Mouse (Mus musculus): ENCODE measurements around the gene Fto. TPM values are rescaled to one million over a fixed set of nuclear protein-coding genes. Genes with fewer than 3 reads are reported as not detected.
A peak's percentile ranks its signal among the peaks of the same experiment; 100 is the strongest.

Fto gene
- polyA plus RNA-seq, 1 experiment from 2014 or later = 151 TPM

DNA sequence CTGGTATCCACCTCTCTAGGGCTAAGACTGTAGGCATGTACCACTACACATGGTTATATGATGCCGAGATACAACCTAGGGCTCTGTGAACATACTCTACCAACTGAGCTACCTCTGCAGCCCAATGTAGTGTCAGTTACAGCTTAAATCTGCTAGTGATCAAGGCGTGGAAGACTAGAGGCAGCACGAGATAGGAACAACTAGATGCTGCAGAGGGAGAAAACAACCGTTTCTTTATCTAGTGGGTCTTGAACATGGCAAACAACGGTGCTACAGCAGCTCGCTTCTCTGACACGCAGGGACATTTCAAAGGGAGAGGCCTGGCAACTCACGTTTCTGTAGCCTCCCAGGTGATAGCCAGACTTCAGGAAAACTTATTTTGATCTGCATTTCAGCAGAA lies 31.8 kb upstream of the Fto start:
- no peak for ATAC-seq
- Histone ChIP-seq H3K36me3 (ENCODE audit: control insufficient read depth, insufficient read depth, low read length) (0 out of 2 replicates have a peak, but pooled peaks cover 3% of the 10 kb centered on the region), H3K4me2 (ENCODE audit: low read length) (no peak overlapping the region)

GRCm38 (mm10) chr8:91282655-91283054 lies 30.7 kb upstream of the Fto start:
- WGBS = 74% methylated on average over 5 of the region's 5 CpGs
- no peaks in the 10 kb centered on the region for H3K9me3 ChIP-seq (ENCODE audit: control insufficient read depth, low read length)
- no peaks in the 10 kb centered on the region for H3K4me1 ChIP-seq (ENCODE audit: control insufficient read depth, insufficient read depth, low read depth, low read length)
- no peak overlapping the region for H3K27ac ChIP-seq (ENCODE audit: low read depth, low read length)
- no peak for ATAC-seq
- H3K36me3 ChIP-seq (ENCODE audit: control insufficient read depth, insufficient read depth, low read length) = peaks cover 7% of the 10 kb centered on the region; the same call in 1 of the 2 replicates
- no peaks in the 10 kb centered on the region for H3K27me3 ChIP-seq (replicated peaks; ENCODE audit: control insufficient read depth, insufficient read depth, low read length)
- H3K4me2 ChIP-seq (ENCODE audit: low read length) = no peak overlapping the region
- no peak overlapping the region for H3K4me3 ChIP-seq (ENCODE audit: low read length)
- no peak overlapping the region for H3K9ac ChIP-seq (ENCODE audit: low read depth, low read length)

More for the DNA sequence above, 31.8 kb upstream of the Fto start:
- no peaks in the 10 kb centered on the region for H3K4me1 ChIP-seq (ENCODE audit: control insufficient read depth, insufficient read depth, low read depth, low read length)
- WGBS = 91% methylated on average over 8 of the region's 8 CpGs
- no peaks in the 10 kb centered on the region for H3K27me3 ChIP-seq (replicated peaks; ENCODE audit: control insufficient read depth, insufficient read depth, low read length)
- H3K4me3 ChIP-seq (ENCODE audit: low read length) = no peak overlapping the region
- no peak overlapping the region for H3K27ac ChIP-seq (ENCODE audit: low read depth, low read length)
- no peaks in the 10 kb centered on the region for H3K9me3 ChIP-seq (ENCODE audit: control insufficient read depth, low read length)
- no peak overlapping the region for H3K9ac ChIP-seq (ENCODE audit: low read depth, low read length)

- no peak for ATAC-seq
These were observed 29.5 kb upstream of the Fto start for GRCm38 (mm10) chr8:91283815-91284214.

DNA sequence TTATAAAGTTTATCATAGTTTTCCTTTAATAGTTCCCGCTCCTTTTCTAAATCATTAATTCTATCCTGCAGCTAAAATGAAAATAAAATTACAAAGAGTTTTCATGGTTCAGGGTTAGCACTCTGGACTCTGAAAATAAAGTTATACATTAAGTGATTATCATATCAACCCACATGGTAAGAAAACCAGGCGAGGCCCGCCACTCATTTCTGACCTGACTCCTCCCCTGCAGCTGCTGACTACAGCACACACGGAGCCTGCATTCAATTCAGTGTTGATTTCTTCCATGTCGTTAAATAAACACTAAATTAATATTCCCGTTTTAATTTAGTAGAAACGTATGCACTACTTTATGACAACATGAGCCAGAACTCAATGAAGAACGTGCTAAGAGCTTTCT lies 27.1 kb upstream of the Fto start:
- Histone ChIP-seq H3K4me2 (ENCODE audit: low read length) (no peak overlapping the region), H3K27ac (ENCODE audit: low read depth, low read length) (no peak overlapping the region), H3K27me3 (replicated peaks; ENCODE audit: control insufficient read depth, insufficient read depth, low read length) (no peaks in the 10 kb centered on the region), H3K36me3 (ENCODE audit: control insufficient read depth, insufficient read depth, low read length) (peaks cover 7% of the 10 kb centered on the region; the same call in 1 of the 2 replicates), H3K4me1 (ENCODE audit: control insufficient read depth, insufficient read depth, low read depth, low read length) (no peaks in the 10 kb centered on the region), H3K9ac (ENCODE audit: low read depth, low read length) (no peak overlapping the region), H3K9me3 (ENCODE audit: control insufficient read depth, low read length) (no peaks in the 10 kb centered on the region), H3K4me3 (ENCODE audit: low read length) (no peak overlapping the region)
- 75% methylated on average over 8 of the region's 8 CpGs for WGBS
- no peak for ATAC-seq

More at GRCm38 (mm10) chr8:91283815-91284214, 29.5 kb upstream of the Fto start:
- no peak overlapping the region for H3K4me2 ChIP-seq (ENCODE audit: low read length)
- peaks cover 7% of the 10 kb centered on the region; the same call in 1 of the 2 replicates for H3K36me3 ChIP-seq (ENCODE audit: control insufficient read depth, insufficient read depth, low read length)
- no peak overlapping the region for H3K27ac ChIP-seq (ENCODE audit: low read depth, low read length)
- H3K9ac ChIP-seq (ENCODE audit: low read depth, low read length) = no peak overlapping the region
- WGBS = 85% methylated on average over 1 of the region's 1 CpGs
- H3K9me3 ChIP-seq (ENCODE audit: control insufficient read depth, low read length) = no peaks in the 10 kb centered on the region
- H3K4me3 ChIP-seq (ENCODE audit: low read length) = no peak overlapping the region
- no peaks in the 10 kb centered on the region for H3K27me3 ChIP-seq (replicated peaks; ENCODE audit: control insufficient read depth, insufficient read depth, low read length)
- H3K4me1 ChIP-seq (ENCODE audit: control insufficient read depth, insufficient read depth, low read depth, low read length) = no peaks in the 10 kb centered on the region

DNA sequence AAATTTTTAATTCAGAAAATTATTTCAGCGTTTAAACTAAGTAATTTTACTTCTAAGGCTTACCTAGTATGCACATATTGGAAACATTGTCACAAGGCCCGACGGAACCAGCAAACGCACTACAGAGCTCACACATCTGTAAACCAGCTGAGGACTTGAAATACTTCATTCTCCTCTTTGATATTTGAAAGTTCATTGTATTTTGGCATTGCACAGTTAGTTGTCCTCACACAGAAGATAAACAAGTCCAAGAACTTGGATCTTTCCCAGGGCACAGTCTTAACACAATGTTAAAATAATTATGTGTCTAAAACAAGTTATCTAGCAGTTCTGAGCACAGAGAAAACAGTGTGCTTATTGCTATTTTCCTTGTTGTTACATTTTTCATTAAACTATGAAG lies 22.7 kb upstream of the Fto start:
- Histone ChIP-seq H3K27ac (ENCODE audit: low read depth, low read length) (no peak overlapping the region), H3K27me3 (replicated peaks; ENCODE audit: control insufficient read depth, insufficient read depth, low read length) (no peaks in the 10 kb centered on the region), H3K36me3 (ENCODE audit: control insufficient read depth, insufficient read depth, low read length) (peaks cover 7% of the 10 kb centered on the region; the same call in 1 of the 2 replicates), H3K4me1 (ENCODE audit: control insufficient read depth, insufficient read depth, low read depth, low read length) (no peaks in the 10 kb centered on the region), H3K9me3 (ENCODE audit: control insufficient read depth, low read length) (no peaks in the 10 kb centered on the region), H3K9ac (ENCODE audit: low read depth, low read length) (no peak overlapping the region), H3K4me3 (ENCODE audit: low read length) (no peak overlapping the region), H3K4me2 (ENCODE audit: low read length) (no peak overlapping the region)
- 91% methylated on average over 4 of the region's 4 CpGs for WGBS
- no peak for ATAC-seq

DNA sequence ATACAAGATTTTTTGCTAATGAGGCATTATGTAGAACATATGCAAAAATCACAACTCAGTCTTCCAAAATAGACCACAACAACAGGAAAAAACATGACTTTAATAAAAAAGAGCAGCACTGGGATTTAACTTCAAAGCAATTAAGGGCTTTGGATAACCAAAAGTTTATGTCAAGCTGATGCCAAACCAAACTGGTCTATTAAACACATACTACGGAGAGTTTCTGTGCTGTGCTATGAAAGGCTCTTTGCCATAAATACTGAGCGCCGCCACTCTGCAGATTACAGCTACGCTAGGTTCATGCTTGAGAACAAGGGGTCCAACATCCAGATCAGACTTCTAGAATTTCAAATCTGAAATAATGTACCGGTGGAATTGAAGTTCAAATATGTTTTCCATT lies 17.5 kb upstream of the Fto start:
- ATAC-seq = no peak
- Histone ChIP-seq H3K27ac (ENCODE audit: low read depth, low read length) (no peak overlapping the region), H3K27me3 (replicated peaks; ENCODE audit: control insufficient read depth, insufficient read depth, low read length) (no peaks in the 10 kb centered on the region), H3K9ac (ENCODE audit: low read depth, low read length) (no peak overlapping the region), H3K4me2 (ENCODE audit: low read length) (no peak overlapping the region), H3K4me3 (ENCODE audit: low read length) (no peak overlapping the region), H3K4me1 (ENCODE audit: control insufficient read depth, insufficient read depth, low read depth, low read length) (no peaks in the 10 kb centered on the region), H3K9me3 (ENCODE audit: control insufficient read depth, low read length) (no peaks in the 10 kb centered on the region), H3K36me3 (ENCODE audit: control insufficient read depth, insufficient read depth, low read length) (peaks cover 10% of the 10 kb centered on the region)
- 92% methylated on average over 5 of the region's 5 CpGs for WGBS

DNA sequence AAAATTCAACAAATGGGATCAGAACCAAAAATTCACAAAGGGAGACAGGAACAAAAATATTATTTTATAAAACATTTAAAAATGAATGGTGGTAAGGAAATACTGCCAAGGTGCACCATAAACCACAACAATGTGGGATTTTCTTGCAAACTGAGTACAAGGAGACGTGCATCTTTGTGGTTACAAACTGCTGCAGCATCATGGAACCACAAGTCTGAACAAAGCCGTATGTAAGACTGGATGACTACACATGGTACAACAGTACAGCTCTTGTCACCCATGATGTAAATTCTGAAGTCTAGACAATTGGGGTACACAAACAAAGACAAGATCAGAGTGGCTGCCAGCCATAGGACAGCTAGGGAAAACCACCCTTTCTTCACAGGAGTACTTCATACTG lies 14.7 kb upstream of the Fto start:
- no peaks in the 10 kb centered on the region for H3K27me3 ChIP-seq (replicated peaks; ENCODE audit: control insufficient read depth, insufficient read depth, low read length)
- H3K4me3 ChIP-seq (ENCODE audit: low read length) = no peak overlapping the region
- 95% methylated on average over 2 of the region's 2 CpGs for WGBS
- no peak overlapping the region for H3K4me2 ChIP-seq (ENCODE audit: low read length)
- ATAC-seq = no peak
- H3K36me3 ChIP-seq (ENCODE audit: control insufficient read depth, insufficient read depth, low read length) = peaks cover 15% of the 10 kb centered on the region
- H3K4me1 ChIP-seq (ENCODE audit: control insufficient read depth, insufficient read depth, low read depth, low read length) = no peaks in the 10 kb centered on the region
- no peak overlapping the region for H3K27ac ChIP-seq (ENCODE audit: low read depth, low read length)
- no peak overlapping the region for H3K9ac ChIP-seq (ENCODE audit: low read depth, low read length)
- H3K9me3 ChIP-seq (ENCODE audit: control insufficient read depth, low read length) = no peaks in the 10 kb centered on the region

GRCm38 (mm10) chr8:91304481-91305386 lies 8.6 kb upstream of the Fto start:
- Histone ChIP-seq H3K4me2 (ENCODE audit: low read length) (no peak overlapping the region), H3K27me3 (replicated peaks; ENCODE audit: control insufficient read depth, insufficient read depth, low read length) (no peaks in the 10 kb centered on the region), H3K9me3 (ENCODE audit: control insufficient read depth, low read length) (no peaks in the 10 kb centered on the region), H3K36me3 (ENCODE audit: control insufficient read depth, insufficient read depth, low read length) (peaks cover 10% of the 10 kb centered on the region), H3K4me1 (ENCODE audit: control insufficient read depth, insufficient read depth, low read depth, low read length) (no peaks in the 10 kb centered on the region), H3K4me3 (ENCODE audit: low read length) (no peak overlapping the region), H3K9ac (ENCODE audit: low read depth, low read length) (no peak overlapping the region), H3K27ac (ENCODE audit: low read depth, low read length) (no peak overlapping the region)
- ATAC-seq = no peak
- WGBS = 86% methylated on average over 17 of the region's 17 CpGs

DNA sequence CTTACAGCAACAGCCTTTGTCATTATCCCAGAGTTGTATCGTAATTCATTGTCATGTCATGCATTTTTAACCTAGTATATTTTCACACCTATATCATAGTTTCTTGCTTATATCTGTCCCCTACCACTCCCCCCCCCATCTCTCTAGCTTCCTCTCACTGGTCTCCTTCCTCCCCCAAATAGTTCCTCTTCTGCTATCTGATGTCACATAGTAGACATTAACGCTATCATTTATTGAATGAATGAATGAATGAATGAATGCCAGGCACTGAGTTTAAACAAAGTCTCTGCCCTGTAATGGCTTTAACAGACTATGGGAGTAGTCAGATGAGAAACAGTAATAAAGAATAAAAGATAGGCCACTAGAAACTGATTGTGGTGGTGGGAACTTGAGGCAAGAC lies 983 bp upstream of the Fto start:
- 78% methylated on average over 2 of the region's 2 CpGs for WGBS
- peak overlapping the region; percentile 75 for H3K4me3 ChIP-seq (ENCODE audit: low read length)
- H3K4me2 ChIP-seq (ENCODE audit: low read length) = peak overlapping the region; percentile 66
- H3K4me1 ChIP-seq (ENCODE audit: control insufficient read depth, insufficient read depth, low read depth, low read length) = peaks cover 20% of the 10 kb centered on the region
- peak overlapping the region; percentile 68 for H3K9ac ChIP-seq (ENCODE audit: low read depth, low read length)
- H3K36me3 ChIP-seq (ENCODE audit: control insufficient read depth, insufficient read depth, low read length) = no peaks in the 10 kb centered on the region; the same call in 1 of the 2 replicates
- no peak for ATAC-seq
- no peaks in the 10 kb centered on the region for H3K27me3 ChIP-seq (replicated peaks; ENCODE audit: control insufficient read depth, insufficient read depth, low read length)
- H3K27ac ChIP-seq (ENCODE audit: low read depth, low read length) = no peak overlapping the region
- no peaks in the 10 kb centered on the region for H3K9me3 ChIP-seq (ENCODE audit: control insufficient read depth, low read length)

All from hindbrain, embryonic 16.5 days (tissue).